Mouse (Mus musculus) embryo, embryonic 9.5 days (tissue): ENCODE results near the gene Gm3776.
"Not testable (repeated sequence)": the region's sequence is repeated elsewhere in the genome, so short reads cannot be mapped to it uniquely, and the experiment has no call there.

Experiments used
- DNase-seq: peaks from one replicate; pipeline ENCODE4 v3.0.0-alpha.2; 2017; ENCODE audit errors: extremely low spot score

Gene Gm3776

DNA sequence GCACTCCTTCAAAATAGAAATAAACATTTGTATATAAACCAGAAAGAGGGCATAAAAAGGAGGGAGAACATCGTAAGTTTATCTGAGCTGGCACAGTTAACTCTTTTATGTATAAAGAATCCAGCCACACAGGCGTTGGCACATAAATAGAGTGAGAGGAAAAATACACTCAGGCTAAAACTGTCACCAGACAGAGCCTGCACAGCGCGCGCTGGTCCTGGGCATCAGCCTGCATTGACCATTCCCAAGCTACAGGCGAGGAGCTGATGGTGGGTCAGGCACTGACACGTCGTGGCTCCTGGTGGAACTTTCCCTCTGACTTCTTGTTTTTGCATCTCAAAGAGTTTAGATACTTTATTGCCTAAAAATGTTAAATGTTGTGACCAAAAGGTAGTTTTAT is 35.5 kb downstream of the Gm3776 start:
- DNase-seq, result not testable (repeated sequence)

DNA sequence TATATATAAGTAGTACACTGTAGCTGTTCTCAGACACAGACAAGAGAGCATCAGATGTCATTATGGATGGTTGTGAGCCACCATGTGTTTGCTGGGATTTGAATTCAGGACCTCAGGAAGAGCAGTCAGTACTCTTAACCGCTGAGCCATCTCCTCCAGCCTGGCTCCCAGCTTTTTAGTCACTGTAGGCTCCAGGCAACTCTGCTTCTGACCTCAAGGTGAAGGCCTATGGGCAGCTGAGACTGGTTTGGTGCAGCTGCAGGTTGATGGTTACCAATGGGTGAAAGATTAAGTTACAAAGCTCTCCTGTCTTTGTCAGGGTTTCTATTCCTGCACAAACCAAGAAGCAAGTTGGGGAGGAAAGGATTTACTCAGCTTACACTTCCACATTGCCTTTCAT is 36.8 kb downstream of the Gm3776 start:
- not testable (repeated sequence) for DNase-seq

DNA sequence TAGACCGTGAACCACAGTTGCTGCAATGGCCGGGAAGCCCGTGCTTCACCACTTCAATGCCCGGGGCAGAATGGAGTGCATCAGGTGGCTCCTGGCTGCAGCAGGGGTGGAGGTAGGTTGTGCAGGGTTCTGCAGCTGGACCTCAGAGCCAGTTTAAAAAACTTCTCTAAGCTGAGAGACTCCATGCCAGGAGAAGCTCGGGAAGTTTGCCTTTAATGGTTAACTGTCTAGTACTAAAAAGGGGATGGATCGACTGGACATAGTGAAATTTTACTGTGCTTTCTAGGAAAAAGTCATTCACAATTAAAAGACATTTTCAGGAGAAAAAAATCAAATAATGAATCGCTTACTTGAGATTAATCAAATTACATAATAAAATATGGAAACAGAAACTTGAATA is 37.9 kb downstream of the Gm3776 start:
- DNase-seq, result not testable (repeated sequence)

DNA sequence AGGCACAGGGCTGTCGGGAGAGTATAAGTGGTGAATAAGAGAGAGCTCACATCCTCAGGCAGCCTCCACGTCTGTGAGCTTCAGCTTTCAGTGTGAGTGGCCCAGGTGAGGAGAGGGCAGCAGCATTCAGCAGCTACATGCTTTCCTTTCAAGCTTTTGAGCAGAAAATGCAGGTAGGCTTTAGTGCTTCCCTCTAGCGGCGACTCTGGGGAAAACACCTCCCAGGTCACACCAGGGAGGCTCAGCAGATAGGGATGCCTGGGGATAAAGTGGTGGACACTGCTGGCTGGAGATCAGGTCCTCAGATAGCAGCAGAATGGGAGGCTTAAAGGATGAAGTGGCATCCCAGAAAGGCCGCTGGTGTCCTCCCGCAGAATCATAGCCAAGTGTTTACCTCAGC is 39.2 kb downstream of the Gm3776 start:
- DNase-seq, result peak; percentile 64

DNA sequence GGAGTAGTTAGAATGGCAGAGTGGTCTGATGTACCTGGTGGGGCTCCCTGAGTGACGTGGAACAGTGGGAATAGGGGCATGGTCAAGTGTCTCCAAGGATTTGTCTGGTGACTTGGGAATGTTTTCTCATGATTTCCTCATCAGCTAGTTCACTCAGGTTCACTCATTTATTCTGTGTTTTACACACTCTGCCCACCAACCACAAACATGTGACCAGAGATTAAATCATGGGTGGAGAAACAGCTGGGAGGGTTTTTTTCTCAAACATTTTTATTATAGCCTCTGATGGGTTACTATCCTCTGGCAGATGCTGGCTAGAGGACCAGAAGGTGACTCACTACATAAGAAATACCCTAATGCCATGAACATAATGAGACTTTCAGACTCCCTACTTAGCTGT is 41.3 kb downstream of the Gm3776 start:
- no peak for DNase-seq

DNA sequence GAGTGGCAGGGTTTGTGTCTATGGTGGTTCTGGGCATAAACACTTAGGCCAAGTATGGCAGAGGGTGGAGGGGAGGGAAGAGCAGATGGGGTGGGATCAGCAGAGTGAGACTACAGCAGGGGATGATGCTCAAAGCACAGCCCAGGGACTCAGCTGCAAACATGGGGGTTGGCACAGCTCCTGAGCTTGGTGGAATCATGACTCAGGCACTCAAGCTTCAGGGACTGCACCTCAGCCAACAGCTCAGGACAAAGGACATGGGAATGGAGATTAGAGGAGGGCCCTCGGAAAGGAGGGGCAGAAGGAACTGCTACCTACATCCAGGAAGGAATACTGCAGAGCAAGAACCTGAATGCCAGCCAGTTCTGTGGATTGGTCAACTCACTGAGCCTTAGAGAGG is 42.2 kb downstream of the Gm3776 start:
- DNase-seq, result not testable (repeated sequence)

DNA sequence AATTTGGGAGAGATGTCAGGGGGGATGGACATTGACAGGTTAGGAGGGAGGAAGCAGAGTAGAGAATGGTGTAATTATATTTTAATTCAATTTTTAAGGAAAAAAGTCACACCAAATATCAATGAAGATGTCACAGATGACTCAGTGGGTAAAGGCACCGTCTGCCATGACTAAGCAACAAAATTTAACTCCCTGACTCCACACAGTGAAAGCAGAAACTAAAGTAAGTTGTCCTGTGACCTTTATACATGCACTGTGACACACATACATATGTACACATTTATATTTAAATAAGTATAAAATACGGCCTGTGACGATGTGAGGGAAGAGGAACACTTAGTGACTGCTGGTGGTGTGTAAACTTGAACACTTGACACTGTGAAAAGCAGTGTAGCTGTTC is 51.2 kb downstream of the Gm3776 start:
- DNase-seq, result not testable (repeated sequence)

DNA sequence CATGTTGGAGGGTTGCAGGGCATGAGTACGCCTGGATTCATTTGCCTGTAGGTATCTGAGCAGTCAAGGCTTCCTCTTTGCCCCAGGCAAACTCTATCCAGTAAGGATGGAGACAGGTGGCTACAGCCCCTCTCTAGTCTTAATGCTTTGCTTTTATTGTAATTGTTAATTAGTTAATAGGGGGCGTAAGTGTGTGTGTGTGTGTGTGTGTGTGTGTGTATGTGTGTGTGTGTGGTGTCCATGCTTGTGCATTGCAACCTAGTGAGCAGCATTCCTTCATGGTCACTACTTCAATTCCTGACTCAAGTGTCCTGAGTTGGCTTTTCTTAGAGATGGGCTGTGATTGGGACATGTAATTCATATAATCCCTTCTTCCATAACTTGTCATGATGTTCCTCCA is 57.8 kb downstream of the Gm3776 start, which contains the start of gene Omt2a:
Gene Omt2a (minus strand): TSS at position 101 of the 400 bp plus-strand sequence.
- DNase-seq, result no peak
